Mouse (Mus musculus): ENCODE results near the gene Dgcr8. TPM values are rescaled to one million over a fixed set of nuclear protein-coding genes. Genes with fewer than 3 reads are reported as not detected.

Dgcr8 gene
- polyA plus RNA-seq, 1 experiment = 11.9 TPM

- TF ChIP-seq CTCF (conservative IDR thresholded peaks at IDR 0.05; ENCODE audit: insufficient read depth, insufficient read length, low read depth, low read length) (no peak), POLR2A (IDR thresholded peaks at IDR 0.05; ENCODE audit: low read depth, low read length) (no peak)
- H3K27ac ChIP-seq (ENCODE audit: insufficient read depth, low read depth, low read length) = no peak overlapping the region
- no peak for DNase-seq
- 48% methylated on average over 6 of the region's 6 CpGs for WGBS
- H3K27me3 ChIP-seq (replicated peaks; ENCODE audit: control insufficient read depth, insufficient read depth, low read length) = no peaks in the 10 kb centered on the region
- H3K4me3 ChIP-seq (ENCODE audit: insufficient read depth, low read depth, low read length) = no peak overlapping the region
- no peaks in the 10 kb centered on the region for H3K4me1 ChIP-seq (ENCODE audit: control insufficient read depth, insufficient read depth, low read length)
- no peaks in the 10 kb centered on the region for H3K36me3 ChIP-seq (ENCODE audit: control insufficient read depth, insufficient read depth, low read length)
These were observed 75.4 kb downstream of the Dgcr8 start for GRCm38 (mm10) chr16:18213689-18214088.

- H3K4me1 ChIP-seq (ENCODE audit: control insufficient read depth, insufficient read depth, low read length) = no peaks in the 10 kb centered on the region
- H3K27me3 ChIP-seq (replicated peaks; ENCODE audit: control insufficient read depth, insufficient read depth, low read length) = no peaks in the 10 kb centered on the region
- H3K36me3 ChIP-seq (ENCODE audit: control insufficient read depth, insufficient read depth, low read length) = no peaks in the 10 kb centered on the region
- DNase-seq = peak; percentile 81
- H3K4me3 ChIP-seq (ENCODE audit: insufficient read depth, low read depth, low read length) = no peak overlapping the region
- no peak overlapping the region for H3K27ac ChIP-seq (ENCODE audit: insufficient read depth, low read depth, low read length)
- TF ChIP-seq POLR2A (IDR thresholded peaks at IDR 0.05; ENCODE audit: low read depth, low read length) (no peak), CTCF (conservative IDR thresholded peaks at IDR 0.05; ENCODE audit: insufficient read depth, insufficient read length, low read depth, low read length) (peak; percentile 95)
- WGBS = 43% methylated on average over 10 of the region's 10 CpGs
These were observed 77.5 kb downstream of the Dgcr8 start for GRCm38 (mm10) chr16:18211417-18212171.

- Histone ChIP-seq H3K4me3 (ENCODE audit: insufficient read depth, low read depth, low read length) (no peak overlapping the region), H3K27me3 (replicated peaks; ENCODE audit: control insufficient read depth, insufficient read depth, low read length) (no peaks in the 10 kb centered on the region), H3K36me3 (ENCODE audit: control insufficient read depth, insufficient read depth, low read length) (no peaks in the 10 kb centered on the region), H3K4me1 (ENCODE audit: control insufficient read depth, insufficient read depth, low read length) (no peaks in the 10 kb centered on the region), H3K27ac (ENCODE audit: insufficient read depth, low read depth, low read length) (no peak overlapping the region)
- DNase-seq = peak; percentile 61
- peak; percentile 83 for TF ChIP-seq CTCF (conservative IDR thresholded peaks at IDR 0.05; ENCODE audit: insufficient read depth, insufficient read length, low read depth, low read length)
- no peak for TF ChIP-seq POLR2A (IDR thresholded peaks at IDR 0.05; ENCODE audit: low read depth, low read length)
- 19% methylated on average over 8 of the region's 8 CpGs for WGBS
These were observed 78.2 kb downstream of the Dgcr8 start for GRCm38 (mm10) chr16:18210701-18211416.

Other genes with a start within 250 kb of the Dgcr8 start
- 135 and 142 TPM in 2 replicates for gene Dgcr6, start 236.4 kb downstream of the Dgcr8 start, polyA plus RNA-seq (2012; rRNA removed)
- gene Prodh, start 199.0 kb downstream of the Dgcr8 start, polyA plus RNA-seq (2012; rRNA removed) = 397 and 415 TPM in 2 replicates
- 18.9 and 26.7 TPM in 2 replicates for gene Rtn4r, start 161.6 kb downstream of the Dgcr8 start, polyA plus RNA-seq (2012; rRNA removed)
- not detected in 2 replicates for gene Ccdc188, start 71.4 kb downstream of the Dgcr8 start, polyA plus RNA-seq (2012; rRNA removed)
- gene Zdhhc8, start 54.1 kb downstream of the Dgcr8 start, polyA plus RNA-seq (2012; rRNA removed) = 28.9 and 44.7 TPM in 2 replicates
- 39.3 and 39.4 TPM in 2 replicates for gene Trmt2a, start 40.6 kb downstream of the Dgcr8 start, polyA plus RNA-seq (2012; rRNA removed)
- 29.7 and 38.5 TPM in 2 replicates for gene Ranbp1, start 40.5 kb downstream of the Dgcr8 start, polyA plus RNA-seq (2012; rRNA removed)
- not detected in 2 replicates for gene Gm49776, start 30.9 kb downstream of the Dgcr8 start, polyA plus RNA-seq (2012; rRNA removed)
- gene Tango2, start 58.9 kb upstream of the Dgcr8 start, polyA plus RNA-seq (2012; rRNA removed) = 147 and 158 TPM in 2 replicates
- 94.2 and 98.5 TPM in 2 replicates for gene Arvcf, start 58.9 kb upstream of the Dgcr8 start, polyA plus RNA-seq (2012; rRNA removed)
- gene Txnrd2, start 137.1 kb upstream of the Dgcr8 start, polyA plus RNA-seq (2012; rRNA removed) = 35.2 and 39.1 TPM in 2 replicates
- gene Comt, start 137.6 kb upstream of the Dgcr8 start, polyA plus RNA-seq (2012; rRNA removed) = 519 and 582 TPM in 2 replicates
- 10.7 and 15.8 TPM in 2 replicates for gene Gnb1l, start 209.5 kb upstream of the Dgcr8 start, polyA plus RNA-seq (2012; rRNA removed)
- gene Rtl10, start 209.7 kb upstream of the Dgcr8 start, polyA plus RNA-seq (2012; rRNA removed) = 5.0 and 6.9 TPM in 2 replicates

Data from kidney, adult 2 months (tissue).